Mouse (Mus musculus) embryo, embryonic 10 days (tissue): ENCODE measurements around the gene Senp2.

Experiments
- DNase-seq: peaks from one replicate; pipeline ENCODE4 v3.0.0-alpha.2; 2015; ENCODE audit warnings: low spot score

Gene Senp2

DNA sequence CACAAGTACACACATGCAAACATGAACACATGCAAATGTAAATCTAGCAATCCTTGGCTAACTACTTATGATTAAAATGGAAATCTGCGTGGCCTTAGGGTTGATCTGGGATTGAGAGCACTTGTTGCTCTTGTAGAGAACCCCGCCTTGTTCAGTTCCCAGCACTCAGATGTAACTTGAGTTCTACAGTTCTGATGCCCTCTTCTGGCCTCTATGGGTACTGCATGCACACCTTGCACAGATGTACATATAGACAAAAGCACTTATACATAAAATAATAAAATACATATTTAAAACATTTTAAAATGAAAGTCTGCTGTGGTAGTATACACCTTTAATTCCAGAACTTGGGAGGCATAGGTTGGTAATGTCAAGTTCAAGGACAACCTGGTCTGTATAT lies 12.8 kb downstream of the Senp2 start:
- peak; percentile 20 for DNase-seq

DNA sequence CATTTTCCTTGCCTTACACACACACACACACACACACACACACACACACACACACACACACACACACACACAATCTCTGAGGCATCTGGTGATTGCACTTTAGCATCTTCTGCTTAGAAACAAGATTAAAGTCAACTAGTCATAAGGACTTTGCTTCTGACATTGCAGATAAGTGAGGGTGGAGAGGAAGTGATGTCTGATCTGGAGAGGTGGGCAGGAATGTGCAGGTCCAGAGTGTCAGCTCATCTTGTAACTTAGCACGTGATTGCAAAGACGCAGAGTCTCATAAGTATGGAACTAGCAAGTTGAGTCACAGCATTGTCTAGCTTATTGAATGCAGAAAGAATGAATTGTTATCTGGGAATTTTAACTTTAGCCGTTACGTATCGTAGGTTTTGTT lies 18.2 kb downstream of the Senp2 start:
- no peak for DNase-seq

DNA sequence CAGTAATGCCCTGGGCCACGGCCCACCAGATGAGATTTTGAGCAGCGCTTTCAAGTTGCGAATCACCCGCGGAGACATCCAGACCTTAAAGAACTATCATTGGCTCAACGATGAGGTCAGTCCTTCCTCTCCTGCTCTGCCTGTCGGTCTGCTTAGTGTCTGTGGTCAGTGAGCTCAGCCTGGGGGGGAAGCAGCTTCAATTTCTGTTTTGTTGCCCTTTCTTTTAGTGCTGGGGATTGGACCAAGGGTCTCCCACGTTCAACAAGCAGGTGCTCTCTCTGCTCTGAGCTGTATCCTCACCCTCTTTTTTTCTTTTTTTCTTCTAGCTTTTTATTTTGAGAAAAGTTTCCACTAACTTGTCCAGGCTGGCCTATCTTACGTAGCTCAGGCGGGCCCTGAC lies 29.3 kb downstream of the Senp2 start:
- DNase-seq = no peak

DNA sequence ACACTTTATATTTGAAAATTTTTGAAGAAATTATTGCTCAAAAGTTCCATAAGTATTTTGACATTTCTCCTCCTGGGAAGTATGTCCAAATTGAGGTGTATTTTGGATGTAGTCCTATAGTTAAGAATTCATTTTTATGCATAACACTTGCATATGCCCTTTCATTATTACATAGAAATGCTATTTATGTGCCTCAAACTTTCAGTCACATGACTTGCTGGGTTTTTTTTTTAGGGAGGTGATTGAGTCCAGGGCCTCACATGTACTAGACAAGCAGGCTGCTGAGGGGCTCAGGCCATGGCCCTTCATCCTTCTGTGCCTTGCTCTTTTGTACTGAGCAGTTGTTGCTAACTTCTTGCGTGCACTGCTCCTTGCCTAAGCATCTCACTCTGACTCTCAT lies 30.7 kb downstream of the Senp2 start:
- no peak for DNase-seq

DNA sequence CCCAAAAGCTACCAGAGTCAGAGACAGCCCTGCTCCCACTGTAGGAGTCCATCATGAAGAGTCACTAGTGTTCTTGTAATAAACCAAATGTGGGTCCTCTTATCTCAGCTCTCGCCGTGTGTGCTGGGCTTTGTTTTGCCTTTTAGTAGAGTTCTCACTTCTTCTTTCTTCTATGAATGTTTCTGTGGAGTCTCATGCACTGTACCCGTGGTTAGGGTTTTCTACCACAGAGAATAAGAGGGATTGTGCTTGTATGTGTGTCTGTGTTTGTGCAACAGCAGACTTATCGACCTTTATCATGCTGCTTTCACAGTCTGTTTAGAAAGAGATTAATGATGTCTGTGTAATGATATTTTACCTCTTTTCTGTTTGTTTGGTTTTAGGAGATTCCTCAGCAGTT lies 34.5 kb downstream of the Senp2 start:
- no peak for DNase-seq

DNA sequence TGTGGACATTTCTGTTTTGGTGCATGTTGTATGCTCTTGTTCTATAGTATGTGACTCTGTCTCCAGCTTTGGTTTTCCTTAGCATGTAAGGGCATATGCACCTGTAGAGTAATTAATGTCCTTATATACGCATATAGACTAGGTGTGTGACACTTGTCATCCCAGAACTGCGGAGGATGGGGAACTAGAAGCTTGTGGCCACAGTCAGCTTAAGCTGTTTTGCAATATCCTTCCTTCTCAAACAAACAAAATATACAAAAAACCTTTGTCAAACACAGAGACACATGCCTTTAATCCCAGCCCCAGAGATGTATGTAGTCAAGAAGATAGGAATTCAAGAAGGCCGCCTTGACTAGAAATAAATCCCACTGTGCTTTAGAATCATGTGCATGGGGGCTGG lies 36.6 kb downstream of the Senp2 start:
- no peak for DNase-seq

DNA sequence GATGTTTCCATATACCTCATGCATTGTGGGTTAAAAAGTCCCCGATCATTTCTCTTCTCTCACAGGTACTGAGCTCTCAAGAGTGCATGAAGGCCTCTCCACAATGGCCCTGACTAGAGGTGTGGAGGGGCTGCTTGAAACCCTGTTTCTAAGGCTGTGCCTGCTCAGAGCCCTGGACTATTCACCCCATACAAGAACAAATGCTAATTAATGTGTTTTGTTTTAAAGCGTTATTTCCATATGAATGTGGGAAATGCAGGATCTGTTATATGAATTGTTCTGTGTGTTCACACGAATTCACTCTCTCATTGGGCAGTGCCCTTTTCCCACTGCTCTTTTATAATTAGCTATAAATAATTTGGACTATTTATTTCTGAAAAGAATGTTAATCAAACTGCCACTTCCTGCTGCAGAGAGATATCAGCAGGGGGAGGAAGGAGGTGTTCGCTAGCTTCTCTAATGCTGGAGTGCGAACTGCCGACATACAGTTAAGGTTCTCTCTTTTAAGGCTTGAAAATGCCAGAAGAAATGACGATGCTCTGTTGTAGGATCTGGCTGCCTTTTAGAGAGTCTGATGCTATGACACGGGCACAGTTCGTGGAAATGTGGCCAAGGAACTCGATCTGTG lies 37.6 kb downstream of the Senp2 start:
- DNase-seq = no peak

DNA sequence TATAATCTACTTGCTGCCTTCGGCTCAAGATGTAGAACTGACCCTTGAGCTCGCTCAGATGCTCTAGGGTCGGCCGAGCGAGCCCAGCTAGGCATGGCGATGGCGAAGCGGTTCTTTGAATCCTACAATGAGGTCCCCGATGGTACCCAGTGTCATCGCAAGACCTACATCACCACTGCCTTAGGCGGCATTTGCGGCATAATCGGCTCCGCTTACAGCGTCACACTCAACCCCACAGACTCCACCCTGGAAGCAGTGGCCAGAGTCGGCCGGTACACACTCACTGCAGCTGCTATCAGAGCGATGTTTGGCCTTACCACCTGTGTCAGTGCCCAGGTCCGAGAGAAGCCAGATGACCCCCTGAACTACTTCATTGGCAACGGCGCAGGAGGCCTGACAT lies 44.1 kb downstream of the Senp2 start:
- DNase-seq = no peak

DNA sequence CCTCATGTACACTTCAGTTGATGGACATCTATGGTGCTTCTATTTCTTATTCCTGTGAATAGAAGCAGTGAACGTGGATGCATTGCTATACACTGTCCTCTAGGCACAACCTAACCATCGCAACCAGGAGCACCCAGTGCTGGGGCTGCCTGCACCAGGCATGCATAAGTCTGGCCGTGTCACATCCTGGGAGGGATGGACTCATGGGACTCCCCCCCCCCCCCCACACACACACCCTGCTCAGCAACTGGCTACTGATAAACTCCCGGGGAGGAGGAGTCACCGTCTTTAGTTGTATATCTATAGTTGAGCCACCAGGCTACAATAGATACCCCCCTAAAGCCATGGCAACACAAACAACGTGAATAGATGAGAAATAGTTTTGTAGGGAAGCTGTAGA lies 48.2 kb downstream of the Senp2 start:
- DNase-seq = no peak

DNA sequence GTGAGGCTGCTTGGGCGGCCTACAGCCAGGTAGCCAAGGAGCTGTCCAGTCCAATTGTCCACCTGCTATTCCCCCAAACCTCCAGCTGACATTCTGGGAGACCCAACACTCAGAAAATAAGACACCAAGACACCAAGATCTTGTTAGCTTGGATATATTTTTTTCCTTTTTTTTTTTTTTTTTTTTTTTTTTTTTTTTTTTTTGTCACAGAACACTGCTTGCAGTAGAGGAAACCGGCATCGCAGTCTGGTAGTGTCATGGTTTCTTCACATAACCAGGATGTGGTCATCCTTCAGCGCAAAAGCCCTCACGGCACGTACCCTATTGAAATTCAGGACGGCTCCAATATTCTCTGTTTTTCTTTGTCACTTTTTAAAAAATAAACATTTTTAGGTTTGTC lies 49.6 kb downstream of the Senp2 start:
- no peak for DNase-seq

DNA sequence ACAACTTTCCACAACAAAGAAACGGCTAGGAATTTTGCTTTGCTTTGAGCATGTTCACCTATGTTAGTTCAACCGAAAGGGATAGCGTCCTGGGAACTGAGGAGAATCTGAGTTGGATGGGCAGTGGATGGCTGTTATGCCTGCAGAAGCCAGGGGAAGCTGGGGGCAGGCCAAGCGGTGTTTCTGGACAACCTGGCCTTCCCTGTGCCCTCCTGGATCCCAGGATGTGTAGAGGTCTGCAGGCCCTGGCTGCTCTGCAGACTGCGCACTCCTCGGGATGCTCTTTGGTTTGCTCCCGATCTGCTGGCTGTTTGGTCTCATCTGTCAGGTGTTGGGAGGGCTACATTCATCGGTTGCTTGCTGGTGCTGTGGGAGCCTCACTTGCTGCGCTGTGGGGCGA lies 51.1 kb downstream of the Senp2 start:
- DNase-seq = no peak

DNA sequence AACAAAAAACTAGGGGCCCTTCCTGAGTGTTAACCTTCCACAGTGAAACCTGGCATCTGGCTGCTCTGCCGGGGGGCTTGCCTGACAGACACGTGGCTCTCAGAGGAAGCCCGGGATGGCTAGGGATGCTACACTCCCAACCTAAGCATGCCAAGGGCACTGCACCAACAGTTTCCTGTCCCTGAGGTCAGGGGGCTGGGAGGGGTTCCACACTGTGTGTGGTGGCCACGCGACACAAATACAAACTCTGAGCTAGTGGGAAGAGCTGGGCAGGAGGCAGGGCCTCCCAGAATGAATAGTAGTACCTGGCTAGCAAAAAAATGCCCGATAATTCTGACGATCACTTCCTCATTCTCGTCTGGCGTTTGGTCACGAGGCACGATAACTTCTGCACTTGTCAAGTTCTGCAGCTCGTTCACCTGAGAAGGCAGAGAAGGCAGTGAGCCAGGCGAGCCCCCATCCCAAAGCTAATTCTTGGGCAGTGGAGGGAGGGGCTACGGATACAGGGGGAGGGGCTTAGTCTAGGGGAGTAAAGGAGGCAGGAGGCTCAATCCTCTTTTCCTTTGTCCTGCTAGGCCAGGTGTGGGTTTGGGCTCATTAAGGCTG lies 52.4 kb downstream of the Senp2 start:
- DNase-seq = no peak

DNA sequence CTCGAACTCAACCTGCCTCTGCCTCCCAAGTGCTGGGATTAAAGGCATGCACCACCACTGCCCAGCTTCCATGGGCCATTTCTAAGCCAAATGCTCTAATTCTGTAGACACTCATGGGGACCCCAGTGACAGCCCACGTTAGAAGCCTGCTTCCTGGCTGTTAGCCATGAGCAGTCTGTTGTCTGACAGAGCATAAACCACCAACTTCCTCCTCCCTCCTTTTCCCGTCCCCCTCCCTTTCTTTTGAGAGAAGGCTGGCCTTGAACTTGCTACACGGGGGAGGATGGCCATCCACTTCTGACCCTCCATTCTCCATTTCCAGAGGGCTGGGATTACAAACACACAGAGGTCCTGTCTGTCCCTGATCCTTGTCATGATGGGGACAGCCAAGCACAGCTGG lies 53.0 kb downstream of the Senp2 start:
- no peak for DNase-seq

DNA sequence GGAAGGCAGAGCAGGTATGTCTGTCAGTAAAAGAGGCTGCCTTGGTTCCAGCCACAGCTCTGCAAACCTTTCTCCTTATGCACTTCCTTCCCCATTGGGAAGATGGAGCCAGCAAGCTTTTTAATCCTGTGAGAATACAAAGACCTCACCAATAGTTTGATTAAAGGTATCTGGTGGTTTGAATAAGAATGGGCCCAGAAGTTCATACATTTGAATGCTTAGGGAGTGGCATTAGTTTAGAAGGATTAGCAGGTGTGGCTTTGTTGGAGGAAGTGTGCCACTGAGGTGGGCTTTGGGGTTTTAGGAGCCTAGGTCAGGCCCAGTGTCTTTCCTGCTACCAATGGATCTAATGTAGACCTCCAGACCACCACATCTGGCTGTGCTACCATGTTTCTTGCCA lies 56.3 kb downstream of the Senp2 start:
- DNase-seq = no peak

DNA sequence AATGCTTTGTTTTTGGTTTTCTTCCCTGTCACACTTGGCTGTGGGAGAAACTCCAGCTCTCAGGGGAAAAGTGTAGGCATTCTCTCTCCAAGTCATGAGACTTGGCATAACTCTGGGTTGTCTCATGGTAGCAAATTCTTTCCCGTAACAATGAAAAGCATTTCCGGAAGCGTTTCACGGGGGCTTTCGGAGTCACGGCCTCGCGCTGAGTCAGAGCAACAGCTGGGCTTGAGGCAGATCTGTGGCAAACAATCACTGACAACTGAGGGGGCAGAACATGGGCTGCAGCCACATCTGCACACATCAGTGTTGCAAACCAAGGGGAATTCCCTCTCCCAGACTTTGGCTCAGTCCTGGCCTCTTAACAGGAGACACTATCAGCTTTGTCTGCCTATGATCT lies 58.1 kb downstream of the Senp2 start:
- no peak for DNase-seq

DNA sequence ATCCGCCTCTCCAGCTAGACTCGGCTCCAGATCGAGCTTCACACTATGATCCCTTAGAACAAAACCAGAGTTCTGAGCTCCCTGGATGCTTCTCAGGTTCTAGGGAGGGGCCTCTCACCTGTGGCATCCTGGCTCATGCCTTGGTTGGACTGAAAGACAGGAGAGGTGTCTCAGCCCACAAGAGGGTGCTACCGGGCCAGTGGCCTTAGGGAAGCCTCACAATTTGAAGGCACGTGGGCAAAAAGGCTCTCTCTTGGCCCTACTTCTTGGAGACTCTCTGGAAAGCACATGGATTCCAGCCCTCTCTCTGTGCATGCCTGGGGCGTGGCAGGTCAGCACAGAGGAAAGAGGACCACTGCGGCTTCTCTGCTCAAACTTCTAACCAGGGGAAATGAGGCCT lies 62.1 kb downstream of the Senp2 start:
- no peak for DNase-seq

DNA sequence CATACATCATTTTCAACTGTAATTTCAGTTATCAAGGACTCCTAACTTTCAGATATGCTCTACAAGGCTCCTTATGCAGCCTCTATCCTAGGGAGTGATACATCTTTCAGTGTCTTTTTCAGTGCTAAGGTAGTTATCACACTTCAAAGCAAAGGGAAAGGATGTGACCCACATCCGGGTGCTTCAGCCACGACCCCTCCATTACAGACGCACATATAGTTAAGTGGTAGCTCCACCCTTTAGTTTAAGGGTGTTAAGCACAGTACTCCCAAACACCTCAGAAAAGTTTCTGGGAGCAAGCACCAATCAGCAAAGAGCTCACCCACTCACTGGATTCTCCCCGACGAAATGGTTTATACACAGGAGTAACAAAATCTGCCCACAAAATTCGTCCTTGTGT lies 65.8 kb downstream of the Senp2 start:
- no peak for DNase-seq

DNA sequence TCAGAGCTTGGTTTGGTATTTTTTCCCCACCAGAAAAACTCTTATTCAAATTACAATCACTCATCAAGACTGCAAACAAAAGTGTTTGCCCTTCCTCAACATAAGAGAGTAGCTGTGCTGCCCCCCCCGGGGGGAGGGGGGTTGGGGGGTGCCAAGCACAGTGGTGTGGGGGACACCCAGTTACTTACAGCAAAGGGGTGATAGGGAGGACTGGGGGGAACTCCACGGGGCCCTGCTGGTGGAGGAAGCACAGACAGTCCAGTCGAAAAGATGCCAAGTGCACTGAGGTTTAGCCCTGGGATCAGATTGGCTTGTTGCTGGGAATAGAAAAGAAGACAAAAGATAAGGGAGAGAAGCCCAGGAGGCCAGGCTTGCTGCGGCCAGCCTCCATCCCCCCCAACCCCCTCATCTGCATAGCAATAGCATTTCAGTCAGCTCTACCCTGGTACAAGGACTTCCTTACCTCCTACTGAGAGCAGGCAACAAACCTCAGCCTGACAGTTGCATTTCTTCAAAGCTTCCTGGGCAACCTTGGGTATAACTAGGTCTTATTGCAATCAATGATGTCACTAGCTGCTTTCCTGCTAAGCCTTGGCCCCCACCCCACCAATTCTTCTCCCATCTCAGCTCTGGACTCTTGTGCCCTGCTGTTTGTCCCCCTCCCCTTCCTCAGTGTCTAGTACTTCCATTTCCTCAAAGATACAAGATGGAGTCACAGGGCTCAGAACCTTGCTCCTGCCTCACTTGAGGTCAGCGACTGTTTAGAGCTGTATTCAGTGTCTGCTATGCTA lies 66.7 kb downstream of the Senp2 start:
- no peak for DNase-seq

DNA sequence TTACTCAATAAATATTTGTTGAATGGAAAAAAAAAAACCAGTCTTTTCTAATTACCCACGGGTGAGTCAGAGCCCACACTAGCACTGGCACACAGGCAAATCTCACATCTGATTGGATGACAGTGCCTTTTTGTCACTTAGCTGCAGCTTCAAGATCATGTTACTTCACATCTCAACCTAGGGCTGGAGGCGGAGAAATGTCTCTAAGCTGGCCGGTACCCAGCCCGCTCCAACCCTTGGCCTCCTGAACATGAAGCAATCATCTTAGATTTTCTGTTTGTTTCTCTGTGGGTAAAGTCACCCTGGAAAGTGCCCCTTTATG lies 67.3 kb downstream of the Senp2 start:
- no peak for DNase-seq

DNA sequence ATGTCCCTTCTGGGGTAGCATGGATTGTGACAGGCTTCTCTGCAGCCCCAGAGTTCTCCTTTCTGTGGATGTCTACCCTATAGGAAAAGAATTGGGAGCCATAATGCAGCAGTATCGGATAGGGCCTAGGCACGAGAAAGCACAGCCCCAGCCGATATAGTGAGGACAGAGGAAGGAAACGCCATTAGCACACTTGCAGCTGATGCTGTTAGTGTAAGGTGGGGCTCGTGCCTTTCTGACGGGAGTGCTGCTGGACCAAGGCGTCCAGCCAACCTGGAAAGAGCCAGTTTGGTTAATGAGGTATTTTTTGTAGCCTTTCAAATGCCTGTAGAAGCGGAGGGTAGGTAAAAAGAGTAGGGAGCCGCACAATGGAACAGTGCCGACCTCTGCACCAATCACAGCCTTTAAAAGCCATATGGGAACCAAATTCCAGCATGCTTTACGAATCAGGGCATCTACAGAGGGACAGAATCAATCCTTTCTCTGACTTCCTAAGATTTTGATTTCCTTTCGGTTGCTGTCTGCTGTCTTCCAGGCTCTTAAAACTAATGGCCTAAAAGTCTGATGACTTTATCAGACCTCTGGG lies 70.9 kb downstream of the Senp2 start:
- no peak for DNase-seq

DNA sequence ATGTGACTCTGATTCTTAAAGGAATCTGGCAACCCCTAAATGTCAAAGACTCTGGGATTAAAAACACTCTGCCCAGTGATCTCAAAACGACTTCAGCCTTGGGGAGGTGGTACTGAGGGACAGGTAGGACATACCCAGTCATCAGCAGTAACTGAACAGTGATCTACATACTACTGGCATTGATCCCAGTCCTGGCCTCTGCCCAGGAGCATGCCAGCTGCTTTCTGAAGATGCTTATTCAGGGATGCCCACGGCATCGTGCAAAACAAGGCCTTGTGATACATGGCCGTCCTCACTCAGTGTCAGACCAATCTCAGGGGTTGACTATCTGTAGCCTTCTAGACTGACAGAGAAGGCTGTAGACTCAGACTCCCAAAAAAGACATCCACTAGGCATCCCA lies 76.1 kb downstream of the Senp2 start:
- DNase-seq = no peak

DNA sequence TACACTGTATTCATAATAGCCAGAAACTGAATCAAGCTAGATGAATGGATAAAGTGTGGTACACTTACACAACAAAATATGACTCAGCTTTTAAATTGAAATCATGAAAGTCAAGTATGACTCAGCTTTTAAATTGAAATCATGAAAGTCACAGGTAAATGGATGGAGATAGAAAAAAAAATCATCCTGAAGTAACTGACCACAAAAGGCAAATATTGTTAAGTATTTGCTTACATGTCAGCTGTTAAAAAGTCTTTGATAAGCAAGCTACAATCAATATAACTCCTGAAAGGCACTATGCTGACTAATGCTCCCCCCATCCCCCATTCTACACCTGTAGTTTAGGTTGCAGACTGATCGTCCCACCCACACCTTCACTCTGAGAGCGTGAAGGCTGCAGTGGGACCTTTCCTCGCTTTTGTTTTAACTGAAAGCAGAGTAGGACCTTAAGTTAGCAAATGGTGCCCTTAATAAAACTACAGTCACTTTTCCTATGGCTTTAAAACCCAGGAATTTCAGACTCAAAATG lies 82.0 kb downstream of the Senp2 start:
- DNase-seq = no peak

DNA sequence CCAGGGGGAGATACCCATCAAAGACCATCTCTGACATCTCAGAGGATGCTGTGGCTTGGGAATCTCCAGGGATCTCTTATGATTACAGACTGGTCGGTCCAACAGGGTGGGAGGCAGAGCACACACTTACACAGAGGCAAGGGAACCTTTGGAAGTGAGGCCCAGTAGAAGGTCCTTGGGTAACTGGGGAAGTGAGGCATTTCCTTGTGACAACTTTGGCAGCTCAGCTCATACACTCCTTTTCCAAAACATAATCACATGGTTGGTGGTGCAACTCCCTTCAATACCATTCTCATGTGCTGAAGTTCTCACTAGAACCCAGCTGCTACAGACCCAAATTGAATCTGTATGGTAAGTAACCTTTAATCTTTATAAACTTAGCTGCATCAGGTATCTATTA lies 86.5 kb downstream of the Senp2 start:
- no peak for DNase-seq
